Mouse (Mus musculus) stomach, embryonic 14.5 days (tissue): ENCODE measurements around the gene Prmt8. TPM values are rescaled to one million over a fixed set of nuclear protein-coding genes. Genes with fewer than 3 reads are reported as not detected.

ENCODE experiments used
- ATAC-seq: fragments of 200-750 bp; cut with Nextera tagmentation; 2 replicates; pipeline ENCODE4 v1.8.0; 2017; ENCODE audit warnings: low read depth, moderate TSS enrichment; ENCODE audit not compliant: insufficient number of reproducible peaks, insufficient read depth, low FRiP score
- H3K27ac ChIP-seq: fragments of 300-500 bp; sonication (generic); 2 replicates; pipeline ENCODE4 v1.5.1; 2014; ENCODE audit warnings: mild to moderate bottlenecking, low read length, moderate library complexity, mixed read lengths
- H3K27me3 ChIP-seq: fragments of 300-500 bp; sonication (generic); 2 replicates; pipeline ENCODE4 v1.6.1; 2014; ENCODE audit warnings: low read length, control low read depth, mixed read lengths; ENCODE audit not compliant: control insufficient read depth, insufficient read depth
- H3K36me3 ChIP-seq: fragments of 300-500 bp; sonication (generic); 2 replicates; pipeline ENCODE4 v1.6.1; 2014; ENCODE audit warnings: mild to moderate bottlenecking, control low read depth, low read length, moderate library complexity, mixed read lengths; ENCODE audit not compliant: control insufficient read depth, insufficient read depth
- H3K4me1 ChIP-seq: fragments of 300-500 bp; sonication (generic); 2 replicates; pipeline ENCODE4 v1.6.1; 2014; ENCODE audit warnings: low read length, control low read depth, mixed read lengths; ENCODE audit not compliant: control insufficient read depth, insufficient read depth
- H3K4me2 ChIP-seq: fragments of 300-500 bp; sonication (generic); replicated peaks from 2 replicates; pipeline ENCODE4 v1.6.1; 2014; ENCODE audit warnings: low read depth, low read length, control low read depth
- H3K4me3 ChIP-seq: fragments of 300-500 bp; sonication (generic); 2 replicates; pipeline ENCODE4 v1.5.1; 2014; ENCODE audit warnings: low read depth, low read length, control low read depth
- H3K9ac ChIP-seq: fragments of 300-500 bp; sonication (generic); replicated peaks from 2 replicates; pipeline ENCODE4 v1.6.1; 2014; ENCODE audit warnings: low read depth, mild to moderate bottlenecking, control low read depth, low read length, moderate library complexity, mixed read lengths
- H3K9me3 ChIP-seq: fragments of 300-500 bp; sonication (generic); 2 replicates; pipeline ENCODE4 v1.6.1; 2016; ENCODE audit warnings: low read depth, low read length, control low read depth; ENCODE audit not compliant: control insufficient read depth
- WGBS: fragments of 180-500 bp; shearing (Covaris S2); extraction: QIAGEN DNeasy Blood & Tissue Kit; methylation state at CpG from one replicate; pipeline ENCODE4 v1.1.7; 2014; 5-methylcytosine and 5-hydroxymethylcytosine counted together
- polyA plus RNA-seq: library from polyadenylated mRNA; unstranded; fragments of >200 nt; fragmentation: Nextera tagmentation; extraction: Ambion mirVana; gene quantifications from 2 replicates; pipeline ENCODE4 v1.2.1, GENCODE M21; 2014

The Prmt8 gene
- polyA plus RNA-seq, 1 experiment from 2014 or later = 0.13 TPM

DNA sequence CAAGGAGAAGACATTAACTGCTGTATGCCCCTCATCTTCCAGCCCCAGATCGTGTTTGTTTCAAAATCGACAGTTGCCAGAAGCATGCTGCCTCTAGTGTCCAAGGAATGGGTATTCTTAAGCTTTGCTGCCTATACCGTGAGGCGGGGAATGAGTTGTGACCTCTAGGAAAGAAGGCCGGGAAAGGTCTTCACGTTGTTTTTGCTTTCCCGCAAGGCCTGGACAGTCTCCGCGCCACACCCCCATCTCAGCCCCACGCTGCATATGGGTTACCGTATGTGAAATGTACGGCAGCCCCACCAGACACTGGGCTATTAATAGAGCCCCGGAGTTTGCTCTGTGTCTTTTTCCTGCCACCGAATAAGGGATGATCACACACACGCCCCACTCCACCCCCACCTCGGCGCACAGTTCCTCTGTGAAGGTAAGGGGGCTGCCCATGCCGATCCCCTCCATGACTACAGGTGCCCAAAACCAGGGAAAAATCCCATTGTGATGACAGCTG is 2.0 kb downstream of the Prmt8 start:
- Histone ChIP-seq H3K27ac (no peak overlapping the region), H3K36me3 (no peaks in the 10 kb centered on the region), H3K4me1 (peaks cover 5% of the 10 kb centered on the region; the same call in 1 of the 2 replicates), H3K4me3 (peak overlapping the region; percentile 22), H3K27me3 (peaks cover 63% of the 10 kb centered on the region), H3K9ac (no peak overlapping the region), H3K4me2 (peak overlapping the region; percentile 30; the same call in 1 of the 2 replicates), H3K9me3 (no peaks in the 10 kb centered on the region)
- 4% methylated on average over 18 of the region's 18 CpGs for WGBS
- no peak for ATAC-seq

- peaks cover 63% of the 10 kb centered on the region for H3K27me3 ChIP-seq
- ATAC-seq = no peak
- under 1% methylated on average over 28 of the region's 28 CpGs for WGBS
Measured at GRCm38 (mm10) chr6:127766641-127767200, 2.6 kb downstream of the Prmt8 start.

DNA sequence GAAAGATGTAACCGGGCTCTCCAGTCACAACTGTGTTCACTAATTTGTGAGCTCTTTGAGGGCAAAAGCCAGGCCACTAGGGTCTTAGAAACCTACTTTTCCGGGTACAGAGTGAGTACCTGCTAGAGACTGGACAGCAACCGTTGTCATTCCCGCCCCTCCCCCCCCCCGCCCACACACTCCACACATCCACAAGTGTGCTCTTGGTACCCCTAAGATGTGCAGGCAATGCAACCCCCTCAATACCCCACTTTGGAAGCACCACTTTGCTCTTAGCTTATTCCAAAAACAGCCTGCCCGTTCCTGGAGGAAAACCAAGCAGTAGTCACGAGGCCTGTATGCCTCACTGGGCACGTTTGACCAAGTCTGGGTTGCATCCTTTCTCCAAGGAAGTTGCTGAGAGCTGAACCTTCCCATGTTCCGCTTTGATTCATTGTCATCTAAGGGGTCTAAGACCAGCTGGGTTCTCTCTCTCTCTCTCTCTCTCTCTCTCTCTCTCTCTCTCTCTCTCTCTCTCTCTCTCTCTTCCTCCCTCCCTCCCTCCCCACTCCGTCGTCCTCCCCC is 3.1 kb downstream of the Prmt8 start:
- H3K36me3 ChIP-seq = no peaks in the 10 kb centered on the region
- H3K4me2 ChIP-seq = no peak overlapping the region
- 0 out of 2 replicates have a peak overlapping the region, but pooled peaks have one; percentile 22 for H3K4me3 ChIP-seq
- no peak overlapping the region for H3K9ac ChIP-seq
- peaks cover 59% of the 10 kb centered on the region for H3K27me3 ChIP-seq
- no peaks in the 10 kb centered on the region for H3K9me3 ChIP-seq
- WGBS = 13% methylated on average over 8 of the region's 11 CpGs
- H3K4me1 ChIP-seq = peaks cover 5% of the 10 kb centered on the region; the same call in 1 of the 2 replicates
- ATAC-seq = no peak
- no peak overlapping the region for H3K27ac ChIP-seq

More at GRCm38 (mm10) chr6:127766641-127767200, 2.6 kb downstream of the Prmt8 start:
- H3K9me3 ChIP-seq = no peaks in the 10 kb centered on the region
- no peak overlapping the region for H3K27ac ChIP-seq
- H3K4me2 ChIP-seq = 0 out of 2 replicates have a peak overlapping the region, but pooled peaks have one; percentile 30
- no peaks in the 10 kb centered on the region for H3K36me3 ChIP-seq
- peaks cover 5% of the 10 kb centered on the region; the same call in 1 of the 2 replicates for H3K4me1 ChIP-seq
- H3K9ac ChIP-seq = no peak overlapping the region
- 0 out of 2 replicates have a peak overlapping the region, but pooled peaks have one; percentile 22 for H3K4me3 ChIP-seq

DNA sequence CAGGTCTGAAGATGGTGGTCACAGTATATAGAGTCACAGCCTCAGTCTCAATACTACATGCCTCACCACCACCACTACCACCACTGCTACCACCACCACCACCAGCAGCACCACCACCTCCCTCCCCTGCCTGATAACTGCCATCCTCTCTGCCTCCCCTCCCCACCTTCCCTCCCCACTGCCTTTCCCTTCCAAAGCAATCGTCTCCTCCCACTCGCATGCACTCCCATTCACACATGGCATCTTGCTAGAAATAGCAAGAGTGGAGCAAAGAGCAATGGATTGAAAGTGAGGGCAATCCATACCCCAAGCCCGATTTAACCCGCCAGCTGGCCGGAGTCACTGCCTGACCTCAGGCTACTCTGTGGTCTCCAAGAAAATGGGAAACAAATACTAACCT is 3.7 kb downstream of the Prmt8 start:
- Histone ChIP-seq H3K4me1 (peaks cover 5% of the 10 kb centered on the region; the same call in 1 of the 2 replicates), H3K27me3 (peaks cover 55% of the 10 kb centered on the region), H3K9me3 (no peaks in the 10 kb centered on the region), H3K9ac (no peak overlapping the region), H3K4me2 (no peak overlapping the region), H3K36me3 (no peaks in the 10 kb centered on the region), H3K4me3 (no peak overlapping the region), H3K27ac (no peak overlapping the region)
- WGBS = 35% methylated on average over 5 of the region's 5 CpGs
- no peak for ATAC-seq

- ATAC-seq = no peak
Measured at GRCm38 (mm10) chr6:127758264-127758663, 11.0 kb downstream of the Prmt8 start.

GRCm38 (mm10) chr6:127757667-127758167 is 11.6 kb downstream of the Prmt8 start:
- no peaks in the 10 kb centered on the region for H3K9me3 ChIP-seq
- no peak overlapping the region for H3K27ac ChIP-seq
- no peak overlapping the region for H3K9ac ChIP-seq
- H3K4me2 ChIP-seq = no peak overlapping the region
- WGBS = 84% methylated on average over 5 of the region's 5 CpGs
- H3K27me3 ChIP-seq = 0 out of 2 replicates have a peak, but pooled peaks cover 3% of the 10 kb centered on the region
- no peak overlapping the region for H3K4me3 ChIP-seq
- no peaks in the 10 kb centered on the region for H3K36me3 ChIP-seq
- no peak for ATAC-seq
- no peaks in the 10 kb centered on the region for H3K4me1 ChIP-seq

More at GRCm38 (mm10) chr6:127758264-127758663, 11.0 kb downstream of the Prmt8 start:
- Histone ChIP-seq H3K9ac (no peak overlapping the region), H3K4me1 (no peaks in the 10 kb centered on the region), H3K36me3 (no peaks in the 10 kb centered on the region), H3K4me3 (no peak overlapping the region), H3K4me2 (no peak overlapping the region), H3K27ac (no peak overlapping the region), H3K9me3 (no peaks in the 10 kb centered on the region), H3K27me3 (0 out of 2 replicates have a peak, but pooled peaks cover 3% of the 10 kb centered on the region)
- WGBS = 49% methylated on average over 4 of the region's 4 CpGs

DNA sequence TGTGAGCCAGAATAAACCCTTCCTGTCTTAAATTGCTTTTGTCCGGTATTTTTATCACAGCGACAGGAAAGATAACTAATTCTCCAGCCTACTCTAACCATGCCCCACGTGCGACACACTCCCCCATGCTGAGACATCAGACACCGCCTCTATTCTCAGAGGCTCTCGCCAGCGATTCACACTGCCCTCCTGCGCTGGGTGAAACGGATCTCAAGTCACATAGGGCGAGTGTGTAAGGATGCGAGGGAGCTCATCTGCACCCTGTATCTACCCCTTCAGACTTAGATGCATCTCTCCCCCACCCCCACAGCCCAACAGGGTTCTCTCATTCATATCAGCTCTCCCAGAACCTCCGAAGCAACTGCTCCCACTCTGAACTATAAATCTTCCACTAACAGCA is 12.4 kb downstream of the Prmt8 start:
- WGBS = 45% methylated on average over 12 of the region's 12 CpGs

GRCm38 (mm10) chr6:127753228-127753627 is 16.0 kb downstream of the Prmt8 start:
- ATAC-seq = no peak
- Histone ChIP-seq H3K36me3 (no peaks in the 10 kb centered on the region), H3K4me1 (no peaks in the 10 kb centered on the region), H3K4me2 (no peak overlapping the region), H3K9me3 (no peaks in the 10 kb centered on the region), H3K27ac (no peak overlapping the region), H3K9ac (no peak overlapping the region), H3K4me3 (no peak overlapping the region), H3K27me3 (no peaks in the 10 kb centered on the region)
- 67% methylated on average over 6 of the region's 6 CpGs for WGBS

More for the DNA sequence above, 12.4 kb downstream of the Prmt8 start:
- no peaks in the 10 kb centered on the region for H3K9me3 ChIP-seq
- ATAC-seq = no peak
- no peaks in the 10 kb centered on the region for H3K36me3 ChIP-seq
- H3K4me1 ChIP-seq = no peaks in the 10 kb centered on the region
- no peak overlapping the region for H3K9ac ChIP-seq
- H3K27me3 ChIP-seq = no peaks in the 10 kb centered on the region
- no peak overlapping the region for H3K27ac ChIP-seq
- H3K4me2 ChIP-seq = no peak overlapping the region
- no peak overlapping the region for H3K4me3 ChIP-seq
